Mouse (Mus musculus) adrenal gland, postnatal 10 days (tissue): ENCODE results near the gene Olfr986. TPM values are rescaled to one million over a fixed set of nuclear protein-coding genes. Genes with fewer than 3 reads are reported as not detected.

Source experiments
- DNase-seq: peaks from one replicate; pipeline ENCODE4 v3.0.0; 2021; ENCODE audit warnings: mixed read lengths
- total RNA-seq, 2 experiments: library from RNA; stranded (reverse); gene quantifications; 2 replicates each; pipeline ENCODE4 v1.2.3; 2021

The Olfr986 gene
- total RNA-seq, 2 experiments from 2014 or later: not detected

DNA sequence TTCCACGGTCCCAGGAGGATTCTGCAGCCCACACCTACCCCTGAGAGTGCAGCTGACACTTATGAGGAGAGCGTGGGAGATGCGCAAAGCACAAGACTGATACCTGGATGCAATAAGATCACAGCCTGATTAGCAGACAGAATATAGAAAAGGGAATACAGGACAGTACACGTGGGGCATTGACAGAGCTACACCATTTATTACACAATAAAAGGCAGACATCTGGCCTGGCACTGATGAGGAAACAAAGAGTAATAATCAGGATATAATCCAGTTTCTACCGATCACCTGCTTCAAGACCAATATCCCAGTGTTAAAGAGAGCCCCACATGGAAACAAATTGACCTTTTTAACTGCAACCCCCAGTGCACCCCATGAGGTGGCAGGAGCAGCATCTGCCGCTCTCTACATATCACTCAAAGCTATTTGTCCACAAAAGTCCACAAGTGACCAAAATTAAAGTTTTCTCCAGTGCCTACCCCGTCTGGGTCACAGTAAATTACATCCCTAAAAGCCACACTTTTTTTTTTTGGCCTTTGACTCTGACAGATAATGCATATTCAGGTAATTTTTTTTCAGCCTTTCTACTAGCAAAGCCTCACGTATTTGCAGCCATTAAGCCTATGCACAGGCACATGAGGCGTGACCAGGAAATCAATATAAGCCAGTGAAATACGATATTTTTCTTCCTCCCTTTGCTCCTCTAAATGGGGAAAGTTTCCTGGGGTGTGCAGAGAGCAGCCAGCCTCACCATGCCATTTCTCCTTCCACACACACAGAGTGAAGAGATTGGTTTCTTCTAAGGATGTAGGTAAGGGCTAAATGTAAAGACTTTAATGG lies 53.7 kb downstream of the Olfr986 start:
- DNase-seq: no peak

DNA sequence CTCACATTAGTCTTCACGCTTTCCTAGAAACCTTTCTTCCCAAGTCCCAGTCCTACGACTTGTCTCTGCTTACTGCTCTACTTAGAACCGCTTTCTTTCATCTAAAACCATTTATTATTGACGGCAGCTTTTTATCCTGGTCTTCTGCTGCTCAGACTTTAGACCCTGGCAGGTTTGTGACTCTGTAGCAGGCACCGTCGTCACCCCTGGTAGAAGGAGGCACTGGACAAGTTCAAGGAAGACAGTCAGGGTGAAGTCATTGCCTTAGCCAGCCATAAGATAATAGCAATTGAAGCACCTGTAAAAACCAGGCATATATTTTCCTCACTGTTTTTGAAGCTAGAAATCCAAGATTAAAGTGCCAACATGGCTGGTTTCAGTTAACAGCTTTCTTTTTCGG lies 54.5 kb downstream of the Olfr986 start:
- DNase-seq: no peak

Other genes starting within 250 kb of the Olfr986 start
- gene Olfr974, start 243.4 kb upstream of the Olfr986 start, total RNA-seq: not detected
- not detected for gene Olfr975, start 228.9 kb upstream of the Olfr986 start, total RNA-seq
- gene Olfr976, start 219.8 kb upstream of the Olfr986 start, total RNA-seq: not detected
- gene Olfr978, start 188.8 kb upstream of the Olfr986 start, total RNA-seq: not detected
- not detected for gene Olfr979, start 177.5 kb upstream of the Olfr986 start, total RNA-seq
- gene Olfr980, start 171.3 kb upstream of the Olfr986 start, total RNA-seq: not detected
- not detected for gene Olfr981, start 159.5 kb upstream of the Olfr986 start, total RNA-seq
- not detected for gene Olfr982, start 107.1 kb upstream of the Olfr986 start, total RNA-seq
- gene Olfr983, start 87.3 kb upstream of the Olfr986 start, total RNA-seq: not detected
- not detected for gene Olfr984, start 66.7 kb upstream of the Olfr986 start, total RNA-seq
- gene Olfr985, start 50.7 kb upstream of the Olfr986 start, total RNA-seq: not detected
- not detected for gene Tmem225, start 32.8 kb upstream of the Olfr986 start, total RNA-seq
- gene Zfp202, start 11.4 kb downstream of the Olfr986 start, total RNA-seq: 1 to 10 TPM; 4.3 to 4.5 TPM
- 10 to 100 TPM in 1 of 2 experiments, 1 to 10 TPM in 1; 5.6 to 11.8 TPM for gene Scn3b, start 88.3 kb downstream of the Olfr986 start, total RNA-seq